Mouse (Mus musculus) limb, embryonic 13.5 days (tissue): ENCODE data around the gene Aatk. TPM values are rescaled to one million over a fixed set of nuclear protein-coding genes. Genes with fewer than 3 reads are reported as not detected.

Experiments
- ATAC-seq: fragments of 200-750 bp; cut with Nextera tagmentation; 2 replicates; pipeline ENCODE4 v1.8.0; 2017; ENCODE audit warnings: low read depth, moderate number of reproducible peaks, moderate TSS enrichment; ENCODE audit not compliant: low FRiP score
- H3K27ac ChIP-seq: fragments of 300-500 bp; sonication (generic); 2 replicates; pipeline ENCODE4 v1.5.1; 2015; ENCODE audit warnings: inconsistent platforms, mild to moderate bottlenecking, moderate library complexity
- H3K27me3 ChIP-seq: fragments of 300-500 bp; sonication (generic); 2 replicates; pipeline ENCODE4 v1.6.1; 2015; ENCODE audit warnings: mild to moderate bottlenecking, inconsistent platforms
- H3K36me3 ChIP-seq: fragments of 300-500 bp; sonication (generic); 2 replicates; pipeline ENCODE4 v1.6.1; 2015; ENCODE audit warnings: inconsistent platforms, mild to moderate bottlenecking, moderate library complexity
- H3K4me1 ChIP-seq: fragments of 300-500 bp; sonication (generic); 2 replicates; pipeline ENCODE4 v1.6.1; 2015; ENCODE audit warnings: inconsistent platforms
- H3K4me2 ChIP-seq: fragments of 300-500 bp; sonication (generic); replicated peaks from 2 replicates; pipeline ENCODE4 v1.6.1; 2015; ENCODE audit warnings: inconsistent platforms, mild to moderate bottlenecking, moderate library complexity
- H3K4me3 ChIP-seq: fragments of 300-500 bp; sonication (generic); 2 replicates; pipeline ENCODE4 v1.5.1; 2015; ENCODE audit warnings: moderate library complexity, mild to moderate bottlenecking, inconsistent platforms
- H3K9ac ChIP-seq: fragments of 300-500 bp; sonication (generic); 2 replicates; pipeline ENCODE4 v1.6.1; 2015; ENCODE audit warnings: mild to moderate bottlenecking, inconsistent platforms
- H3K9me3 ChIP-seq: fragments of 300-500 bp; sonication (generic); 2 replicates; pipeline ENCODE4 v1.6.1; 2016; ENCODE audit warnings: inconsistent platforms
- WGBS: fragments of 180-500 bp; shearing (Covaris S2); methylation state at CpG from one replicate; pipeline ENCODE4 v1.1.7; 2015; 5-methylcytosine and 5-hydroxymethylcytosine counted together
- polyA plus RNA-seq: library from polyadenylated mRNA; unstranded; fragments of >200 nt; fragmentation: Nextera tagmentation; extraction: Ambion mirVana; gene quantifications from 2 replicates; pipeline ENCODE4 v1.2.1, GENCODE M21; 2015

The Aatk gene
- polyA plus RNA-seq, 1 experiment from 2014 or later = 6.1 TPM

- H3K9ac ChIP-seq = peak overlapping the region; percentile 43; the same call in 1 of the 2 replicates
- peaks cover 72% of the 10 kb centered on the region for H3K36me3 ChIP-seq
- no peaks in the 10 kb centered on the region for H3K4me1 ChIP-seq
- no peaks in the 10 kb centered on the region for H3K9me3 ChIP-seq
- WGBS = 92% methylated on average over 16 of the region's 16 CpGs
- H3K27ac ChIP-seq = no peak overlapping the region
- H3K4me2 ChIP-seq = no peak overlapping the region
- H3K27me3 ChIP-seq = no peaks in the 10 kb centered on the region
- ATAC-seq = no peak
- no peak overlapping the region for H3K4me3 ChIP-seq
Observed at GRCm38 (mm10) chr11:119997351-119997750, 49.6 kb downstream of the Aatk start.

- peak; percentile 71 for ATAC-seq
- no peak overlapping the region for H3K4me3 ChIP-seq
- 0 out of 2 replicates have a peak overlapping the region, but pooled peaks have one; percentile 43 for H3K9ac ChIP-seq
- peaks cover 37% of the 10 kb centered on the region for H3K4me1 ChIP-seq
- H3K27ac ChIP-seq = peak overlapping the region; percentile 28; the same call in 1 of the 2 replicates
- H3K4me2 ChIP-seq = peak overlapping the region; percentile 45
- WGBS = 11% methylated on average over 10 of the region's 10 CpGs
- H3K9me3 ChIP-seq = no peaks in the 10 kb centered on the region
- peaks cover 33% of the 10 kb centered on the region for H3K36me3 ChIP-seq
- H3K27me3 ChIP-seq = no peaks in the 10 kb centered on the region
Observed at GRCm38 (mm10) chr11:119991338-119991678, 55.7 kb downstream of the Aatk start.

- Histone ChIP-seq H3K27ac (peak overlapping the region; percentile 28; the same call in 1 of the 2 replicates), H3K4me1 (peaks cover 37% of the 10 kb centered on the region), H3K9ac (peak overlapping the region; percentile 43; the same call in 1 of the 2 replicates), H3K27me3 (no peaks in the 10 kb centered on the region), H3K9me3 (no peaks in the 10 kb centered on the region), H3K36me3 (peaks cover 33% of the 10 kb centered on the region), H3K4me2 (peak overlapping the region; percentile 45), H3K4me3 (no peak overlapping the region)
- 56% methylated on average over 10 of the region's 10 CpGs for WGBS
- ATAC-seq = no peak
Observed at GRCm38 (mm10) chr11:119990658-119991337, 56.2 kb downstream of the Aatk start.

DNA sequence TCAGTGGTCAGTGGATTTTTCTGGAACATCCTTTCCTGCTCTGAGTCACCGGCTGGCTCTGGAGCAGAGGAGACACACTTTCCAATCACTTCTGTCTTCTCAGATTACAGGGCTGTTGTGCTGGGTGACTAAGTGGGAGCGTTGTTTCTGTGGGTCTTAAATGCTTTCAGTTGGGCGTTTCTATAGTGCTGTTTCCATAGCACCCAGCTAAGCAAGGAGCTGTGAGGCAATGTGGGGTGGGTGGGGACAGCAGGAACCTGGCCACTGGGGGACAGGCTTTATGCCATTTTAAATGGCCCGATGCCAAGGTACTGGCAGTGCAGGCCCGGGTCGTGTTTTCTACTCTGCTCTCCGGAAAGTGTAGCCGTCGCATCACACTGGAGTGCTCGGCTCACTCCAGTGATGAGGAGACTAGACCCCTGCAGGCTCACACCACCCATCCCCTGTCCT lies 57.8 kb downstream of the Aatk start:
- no peak overlapping the region; the same call in 1 of the 2 replicates for H3K9ac ChIP-seq
- peak; percentile 48; the same call in 1 of the 2 replicates for ATAC-seq
- H3K27ac ChIP-seq = peak overlapping the region; percentile 45; the same call in 1 of the 2 replicates
- H3K4me2 ChIP-seq = 0 out of 2 replicates have a peak overlapping the region, but pooled peaks have one; percentile 3
- WGBS = 33% methylated on average over 10 of the region's 10 CpGs
- peaks cover 37% of the 10 kb centered on the region for H3K4me1 ChIP-seq
- H3K27me3 ChIP-seq = no peaks in the 10 kb centered on the region
- H3K36me3 ChIP-seq = peaks cover 21% of the 10 kb centered on the region
- no peak overlapping the region for H3K4me3 ChIP-seq
- H3K9me3 ChIP-seq = no peaks in the 10 kb centered on the region

GRCm38 (mm10) chr11:119988391-119988790 lies 58.6 kb downstream of the Aatk start:
- H3K27ac ChIP-seq = no peak overlapping the region
- ATAC-seq = no peak
- H3K36me3 ChIP-seq = peaks cover 21% of the 10 kb centered on the region; the same call in 1 of the 2 replicates
- no peak overlapping the region for H3K4me2 ChIP-seq
- peaks cover 42% of the 10 kb centered on the region for H3K4me1 ChIP-seq
- H3K9ac ChIP-seq = no peak overlapping the region
- H3K27me3 ChIP-seq = no peaks in the 10 kb centered on the region
- 92% methylated on average over 7 of the region's 7 CpGs for WGBS
- H3K4me3 ChIP-seq = no peak overlapping the region
- no peaks in the 10 kb centered on the region for H3K9me3 ChIP-seq

DNA sequence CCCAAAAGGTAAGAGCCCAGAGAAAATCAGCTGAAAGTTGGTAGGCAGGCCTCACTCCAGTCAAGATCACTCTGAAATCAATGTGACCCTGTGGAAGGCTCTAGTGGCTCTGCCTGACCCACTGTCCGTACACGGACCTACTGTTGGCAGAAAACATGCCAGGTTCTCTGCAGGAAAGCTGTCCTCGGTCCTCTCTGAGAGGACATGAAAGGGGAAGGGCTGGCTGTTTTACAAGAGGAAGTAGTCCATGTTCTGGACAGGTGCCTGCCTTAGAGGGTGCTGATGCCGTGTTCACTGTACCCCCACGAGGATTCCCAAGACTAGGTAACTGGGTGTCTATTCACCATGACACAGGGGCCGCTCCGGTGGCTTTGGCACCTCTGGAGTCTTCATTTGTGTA lies 59.1 kb downstream of the Aatk start:
- Histone ChIP-seq H3K4me2 (no peak overlapping the region), H3K36me3 (peaks cover 18% of the 10 kb centered on the region), H3K27me3 (no peaks in the 10 kb centered on the region), H3K9me3 (no peaks in the 10 kb centered on the region), H3K9ac (no peak overlapping the region), H3K4me1 (peaks cover 47% of the 10 kb centered on the region), H3K4me3 (no peak overlapping the region), H3K27ac (no peak overlapping the region)
- ATAC-seq = no peak
- WGBS = 83% methylated on average over 7 of the region's 7 CpGs

- H3K36me3 ChIP-seq = peaks cover 26% of the 10 kb centered on the region
- no peaks in the 10 kb centered on the region for H3K9me3 ChIP-seq
- H3K4me3 ChIP-seq = no peak overlapping the region
- WGBS = 83% methylated on average over 9 of the region's 9 CpGs
- H3K27ac ChIP-seq = no peak overlapping the region
- peaks cover 47% of the 10 kb centered on the region for H3K4me1 ChIP-seq
- no peaks in the 10 kb centered on the region for H3K27me3 ChIP-seq
- no peak for ATAC-seq
- H3K9ac ChIP-seq = no peak overlapping the region
- H3K4me2 ChIP-seq = no peak overlapping the region
Observed at GRCm38 (mm10) chr11:119986751-119987425, 60.1 kb downstream of the Aatk start.

DNA sequence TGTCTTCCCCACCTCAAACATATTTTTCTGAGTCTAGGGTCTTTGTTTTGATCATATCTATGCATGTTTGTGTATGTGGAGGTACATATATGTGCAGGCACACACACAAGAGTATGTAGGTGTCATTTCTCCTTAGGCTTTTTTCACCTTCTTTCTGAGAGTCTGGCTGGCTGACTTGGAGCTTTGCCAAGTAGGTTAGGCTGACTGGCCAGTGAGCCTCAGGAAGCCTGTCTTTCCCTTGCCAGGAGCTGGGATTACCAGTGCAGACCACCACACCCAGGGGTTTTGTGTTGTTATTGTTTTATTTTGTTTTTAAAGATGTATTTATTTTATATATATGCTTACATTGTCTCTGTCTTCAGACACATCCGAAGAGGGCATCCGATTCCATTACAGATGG lies 63.8 kb downstream of the Aatk start:
- no peak overlapping the region for H3K4me2 ChIP-seq
- H3K36me3 ChIP-seq = peaks cover 27% of the 10 kb centered on the region
- peaks cover 15% of the 10 kb centered on the region; the same call in 1 of the 2 replicates for H3K4me1 ChIP-seq
- H3K9me3 ChIP-seq = no peaks in the 10 kb centered on the region
- H3K27me3 ChIP-seq = no peaks in the 10 kb centered on the region
- no peak for ATAC-seq
- H3K27ac ChIP-seq = no peak overlapping the region; the same call in 1 of the 2 replicates
- no peak overlapping the region for H3K4me3 ChIP-seq
- 90% methylated on average over 2 of the region's 2 CpGs for WGBS
- no peak overlapping the region for H3K9ac ChIP-seq

DNA sequence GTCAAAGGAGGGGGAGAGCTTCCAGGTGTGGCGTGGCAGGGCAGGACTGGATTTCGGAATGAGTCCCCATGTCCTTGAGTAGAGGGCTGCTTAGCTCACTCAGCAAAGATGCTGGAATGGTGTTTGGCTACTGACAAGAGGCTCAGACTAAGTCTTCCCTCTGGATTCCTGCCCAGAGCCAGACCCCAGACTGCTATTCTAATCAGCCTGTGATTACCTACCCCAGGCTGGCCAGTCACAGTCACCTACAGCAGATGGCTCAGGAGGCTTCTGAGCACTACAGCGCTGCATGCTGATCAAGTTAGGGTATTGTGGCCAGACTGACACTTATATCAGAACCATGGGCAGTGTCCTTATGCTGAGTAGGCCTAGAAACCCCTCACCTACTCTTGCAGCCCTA lies 64.7 kb downstream of the Aatk start:
- H3K36me3 ChIP-seq = peaks cover 27% of the 10 kb centered on the region
- 93% methylated on average over 3 of the region's 3 CpGs for WGBS
- H3K4me1 ChIP-seq = peaks cover 15% of the 10 kb centered on the region
- no peak overlapping the region for H3K4me2 ChIP-seq
- no peaks in the 10 kb centered on the region for H3K9me3 ChIP-seq
- H3K4me3 ChIP-seq = no peak overlapping the region
- no peak overlapping the region for H3K9ac ChIP-seq
- H3K27me3 ChIP-seq = no peaks in the 10 kb centered on the region
- no peak for ATAC-seq
- H3K27ac ChIP-seq = no peak overlapping the region

- H3K9me3 ChIP-seq = no peaks in the 10 kb centered on the region
- WGBS = 75% methylated on average over 3 of the region's 3 CpGs
Observed at GRCm38 (mm10) chr11:119981769-119982168, 65.2 kb downstream of the Aatk start.

GRCm38 (mm10) chr11:119979596-119980385 lies 67.2 kb downstream of the Aatk start:
- no peak overlapping the region for H3K4me2 ChIP-seq
- peaks cover 19% of the 10 kb centered on the region for H3K36me3 ChIP-seq
- no peaks in the 10 kb centered on the region for H3K9me3 ChIP-seq
- ATAC-seq = no peak
- H3K9ac ChIP-seq = no peak overlapping the region
- H3K4me3 ChIP-seq = no peak overlapping the region
- H3K4me1 ChIP-seq = peaks cover 21% of the 10 kb centered on the region
- H3K27me3 ChIP-seq = no peaks in the 10 kb centered on the region
- WGBS = 68% methylated on average over 10 of the region's 10 CpGs
- H3K27ac ChIP-seq = no peak overlapping the region

More at GRCm38 (mm10) chr11:119981769-119982168, 65.2 kb downstream of the Aatk start:
- Histone ChIP-seq H3K36me3 (peaks cover 27% of the 10 kb centered on the region), H3K4me2 (no peak overlapping the region), H3K9ac (no peak overlapping the region), H3K4me1 (peaks cover 20% of the 10 kb centered on the region), H3K27me3 (no peaks in the 10 kb centered on the region), H3K27ac (no peak overlapping the region), H3K4me3 (no peak overlapping the region)
- no peak for ATAC-seq

GRCm38 (mm10) chr11:119978701-119979100 lies 68.3 kb downstream of the Aatk start:
- Histone ChIP-seq H3K4me2 (no peak overlapping the region), H3K9me3 (no peaks in the 10 kb centered on the region), H3K4me3 (no peak overlapping the region), H3K36me3 (peaks cover 22% of the 10 kb centered on the region), H3K27me3 (no peaks in the 10 kb centered on the region), H3K4me1 (peaks cover 20% of the 10 kb centered on the region), H3K27ac (no peak overlapping the region), H3K9ac (no peak overlapping the region)
- ATAC-seq = no peak
- 95% methylated on average over 4 of the region's 4 CpGs for WGBS
